Mouse (Mus musculus) forebrain, embryonic 13.5 days (tissue): ENCODE results near the gene Babam1. TPM values are rescaled to one million over a fixed set of nuclear protein-coding genes. Genes with fewer than 3 reads are reported as not detected.

Experiments
- ATAC-seq: fragments of 200-750 bp; cut with Nextera tagmentation; 2 replicates; pipeline ENCODE4 v1.8.0; 2017
- H3K27ac ChIP-seq: fragments of 300-500 bp; sonication (generic); 2 replicates; pipeline ENCODE4 v1.5.1; 2015; ENCODE audit warnings: inconsistent platforms, mild to moderate bottlenecking, moderate library complexity
- H3K27me3 ChIP-seq: fragments of 300-500 bp; sonication (generic); 2 replicates; pipeline ENCODE4 v1.6.1; 2015; ENCODE audit warnings: mild to moderate bottlenecking, inconsistent platforms
- H3K36me3 ChIP-seq: fragments of 300-500 bp; sonication (generic); 2 replicates; pipeline ENCODE4 v1.6.1; 2015; ENCODE audit warnings: mild to moderate bottlenecking, inconsistent platforms; ENCODE audit not compliant: poor library complexity, severe bottlenecking
- H3K4me1 ChIP-seq: fragments of 300-500 bp; sonication (generic); 2 replicates; pipeline ENCODE4 v1.6.1; 2015; ENCODE audit warnings: inconsistent platforms
- H3K4me2 ChIP-seq: fragments of 300-500 bp; sonication (generic); 2 replicates; pipeline ENCODE4 v1.6.1; 2015; ENCODE audit warnings: inconsistent platforms, mild to moderate bottlenecking, moderate library complexity
- H3K4me3 ChIP-seq: fragments of 300-500 bp; sonication (generic); 2 replicates; pipeline ENCODE4 v1.5.1; 2015; ENCODE audit warnings: mild to moderate bottlenecking, inconsistent platforms
- H3K9ac ChIP-seq: fragments of 300-500 bp; sonication (generic); 2 replicates; pipeline ENCODE4 v1.6.1; 2015; ENCODE audit warnings: mild to moderate bottlenecking, inconsistent platforms
- H3K9me3 ChIP-seq: fragments of 300-500 bp; sonication (generic); replicated peaks from 2 replicates; pipeline ENCODE4 v1.6.1; 2016; ENCODE audit warnings: inconsistent platforms
- WGBS: fragments of 180-500 bp; shearing (Covaris S2); methylation state at CpG from one replicate; pipeline ENCODE4 v1.1.7; 2015; 5-methylcytosine and 5-hydroxymethylcytosine counted together
- polyA plus RNA-seq: library from polyadenylated mRNA; unstranded; fragments of >200 nt; fragmentation: Nextera tagmentation; extraction: Ambion mirVana; gene quantifications from 2 replicates; pipeline ENCODE4 v1.2.1, GENCODE M21; 2015

Gene Babam1
- polyA plus RNA-seq, 1 experiment from 2014 or later = 99.2 TPM

- no peaks in the 10 kb centered on the region for H3K9me3 ChIP-seq
- no peak overlapping the region for H3K4me3 ChIP-seq
- peaks cover 28% of the 10 kb centered on the region for H3K4me1 ChIP-seq
- H3K9ac ChIP-seq = no peak overlapping the region
- WGBS = 92% methylated on average over 3 of the region's 3 CpGs
- H3K27me3 ChIP-seq = peaks cover 9% of the 10 kb centered on the region; the same call in 1 of the 2 replicates
- no peak overlapping the region for H3K27ac ChIP-seq
- peaks cover 38% of the 10 kb centered on the region for H3K36me3 ChIP-seq
- H3K4me2 ChIP-seq = no peak overlapping the region
- no peak for ATAC-seq
These were observed 23.7 kb upstream of the Babam1 start for GRCm38 (mm10) chr8:71373000-71373399.

- 85% methylated on average over 17 of the region's 17 CpGs for WGBS
- H3K9me3 ChIP-seq = no peaks in the 10 kb centered on the region
- 0 out of 2 replicates have a peak overlapping the region, but pooled peaks have one; percentile 49 for H3K27ac ChIP-seq
- no peak overlapping the region for H3K9ac ChIP-seq
- peaks cover 9% of the 10 kb centered on the region; the same call in 1 of the 2 replicates for H3K27me3 ChIP-seq
- peaks cover 39% of the 10 kb centered on the region for H3K4me1 ChIP-seq
- no peak overlapping the region for H3K4me2 ChIP-seq
- H3K36me3 ChIP-seq = peaks cover 28% of the 10 kb centered on the region
- no peak for ATAC-seq
- H3K4me3 ChIP-seq = no peak overlapping the region
These were observed 21.9 kb upstream of the Babam1 start for GRCm38 (mm10) chr8:71374616-71375206.

- Histone ChIP-seq H3K9me3 (no peaks in the 10 kb centered on the region), H3K9ac (peak overlapping the region; percentile 62), H3K27me3 (peaks cover 13% of the 10 kb centered on the region), H3K36me3 (peaks cover 26% of the 10 kb centered on the region), H3K4me3 (peak overlapping the region; percentile 37), H3K27ac (peak overlapping the region; percentile 49; the same call in 1 of the 2 replicates), H3K4me2 (peak overlapping the region; percentile 67), H3K4me1 (peaks cover 45% of the 10 kb centered on the region)
- ATAC-seq = peak; percentile 8; the same call in 1 of the 2 replicates
- 3% methylated on average over 65 of the region's 74 CpGs for WGBS
These were observed 20.9 kb upstream of the Babam1 start for GRCm38 (mm10) chr8:71375581-71376422.

DNA sequence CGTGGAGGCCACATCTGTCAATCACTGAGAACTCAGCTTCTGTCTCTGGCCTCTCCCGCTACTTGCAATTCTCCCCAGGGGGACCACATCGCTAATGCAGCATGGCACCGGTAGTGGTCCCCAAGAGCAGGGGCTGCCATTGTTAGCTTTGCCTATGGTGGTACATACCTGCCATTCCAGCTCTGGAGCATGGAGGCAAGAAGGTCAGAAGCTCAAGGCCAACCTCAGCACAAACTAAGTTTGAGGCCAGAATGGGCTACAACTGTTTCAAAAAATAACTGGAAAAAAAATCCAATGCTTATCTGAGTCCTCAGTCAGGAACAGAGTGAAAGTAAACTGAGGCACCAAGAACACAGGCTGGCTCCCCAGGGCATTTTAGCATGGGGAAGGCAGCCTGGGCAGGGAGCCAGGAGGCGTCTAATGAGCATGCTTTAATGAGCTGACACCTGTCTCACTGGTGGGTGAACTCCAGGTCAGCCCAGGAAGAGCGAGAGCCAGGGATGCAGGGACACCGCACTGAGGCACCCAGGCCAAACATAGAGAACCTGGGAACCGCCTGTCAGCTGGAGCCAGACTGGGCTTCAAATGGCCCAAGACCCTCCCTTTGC lies 20.1 kb upstream of the Babam1 start:
- peak overlapping the region; percentile 67 for H3K4me2 ChIP-seq
- peaks cover 20% of the 10 kb centered on the region for H3K27me3 ChIP-seq
- no peaks in the 10 kb centered on the region for H3K9me3 ChIP-seq
- no peak for ATAC-seq
- peaks cover 51% of the 10 kb centered on the region for H3K4me1 ChIP-seq
- H3K9ac ChIP-seq = peak overlapping the region; percentile 62
- peak overlapping the region; percentile 37 for H3K4me3 ChIP-seq
- WGBS = 31% methylated on average over 8 of the region's 8 CpGs
- peaks cover 26% of the 10 kb centered on the region for H3K36me3 ChIP-seq
- H3K27ac ChIP-seq = no peak overlapping the region

DNA sequence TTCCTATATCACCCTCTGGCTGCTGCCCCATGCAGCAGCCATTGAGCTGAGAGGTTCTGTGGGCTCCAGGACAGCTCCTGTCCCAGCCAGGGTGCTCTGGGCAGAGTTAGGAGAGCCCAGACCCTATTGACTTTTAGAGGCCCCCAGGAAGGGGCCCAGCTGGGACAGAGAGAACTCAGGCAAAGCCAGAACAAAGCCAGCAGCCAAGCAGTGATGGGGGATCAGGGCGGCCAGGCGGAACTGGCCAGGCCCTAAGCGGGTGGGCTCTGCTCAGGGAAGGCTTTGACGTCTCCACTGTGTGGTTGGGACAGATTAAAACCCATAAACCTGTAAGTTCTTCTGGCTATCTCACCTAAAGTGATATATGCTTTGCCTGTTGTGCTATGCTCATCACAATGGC lies 17.7 kb upstream of the Babam1 start:
- H3K4me1 ChIP-seq = peaks cover 61% of the 10 kb centered on the region
- peak overlapping the region; percentile 96 for H3K4me2 ChIP-seq
- H3K27ac ChIP-seq = no peak overlapping the region
- no peak for ATAC-seq
- peaks cover 20% of the 10 kb centered on the region for H3K27me3 ChIP-seq
- H3K9ac ChIP-seq = 0 out of 2 replicates have a peak overlapping the region, but pooled peaks have one; percentile 27
- H3K9me3 ChIP-seq = no peaks in the 10 kb centered on the region
- H3K4me3 ChIP-seq = peak overlapping the region; percentile 11; the same call in 1 of the 2 replicates
- WGBS = 27% methylated on average over 4 of the region's 4 CpGs
- H3K36me3 ChIP-seq = peaks cover 16% of the 10 kb centered on the region

- ATAC-seq = no peak
- H3K4me1 ChIP-seq = peaks cover 61% of the 10 kb centered on the region
- 37% methylated on average over 3 of the region's 3 CpGs for WGBS
- H3K27ac ChIP-seq = no peak overlapping the region
- H3K9ac ChIP-seq = peak overlapping the region; percentile 81; the same call in 1 of the 2 replicates
- H3K9me3 ChIP-seq = no peaks in the 10 kb centered on the region
- peaks cover 10% of the 10 kb centered on the region; the same call in 1 of the 2 replicates for H3K36me3 ChIP-seq
- peaks cover 20% of the 10 kb centered on the region for H3K27me3 ChIP-seq
- peak overlapping the region; percentile 96 for H3K4me2 ChIP-seq
- peak overlapping the region; percentile 68 for H3K4me3 ChIP-seq
These were observed 17.1 kb upstream of the Babam1 start for GRCm38 (mm10) chr8:71379512-71380075.

GRCm38 (mm10) chr8:71380178-71381171 lies 16.2 kb upstream of the Babam1 start:
- no peak overlapping the region for H3K27ac ChIP-seq
- no peaks in the 10 kb centered on the region for H3K9me3 ChIP-seq
- H3K27me3 ChIP-seq = peaks cover 20% of the 10 kb centered on the region
- H3K4me2 ChIP-seq = peak overlapping the region; percentile 96
- no peak for ATAC-seq
- H3K4me3 ChIP-seq = peak overlapping the region; percentile 68
- 1% methylated on average over 71 of the region's 72 CpGs for WGBS
- peaks cover 9% of the 10 kb centered on the region; the same call in 1 of the 2 replicates for H3K36me3 ChIP-seq
- H3K4me1 ChIP-seq = peaks cover 59% of the 10 kb centered on the region
- peak overlapping the region; percentile 81 for H3K9ac ChIP-seq

DNA sequence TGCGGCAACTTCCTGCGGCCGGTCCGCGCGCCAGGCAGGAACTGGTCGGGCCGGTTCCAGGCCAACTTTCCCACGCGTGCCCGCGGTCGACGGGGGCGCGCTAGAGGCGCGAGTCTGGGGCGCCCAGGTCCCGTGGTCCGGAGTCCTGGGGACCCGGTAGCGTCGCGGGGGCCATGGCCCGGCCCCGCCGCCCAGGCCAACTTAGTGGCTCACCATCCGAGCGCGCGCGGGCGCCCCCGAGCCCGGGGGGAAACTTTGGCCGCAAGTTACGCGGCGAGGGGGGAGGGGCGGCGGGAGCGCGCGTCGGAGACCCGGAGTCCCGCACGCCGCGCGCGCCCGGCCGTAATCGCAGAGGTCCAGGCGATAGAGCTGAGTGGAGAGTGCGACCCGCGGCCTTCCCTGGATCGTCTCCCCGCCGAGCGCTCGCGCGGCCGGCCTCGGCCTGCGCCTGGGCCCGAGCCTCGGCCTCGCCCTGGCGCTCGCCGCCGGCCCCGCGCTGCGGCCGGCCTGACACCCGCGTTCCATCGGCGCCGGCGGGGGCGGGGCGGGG lies 15.2 kb upstream of the Babam1 start, which contains the start of gene Nr2f6:
TSS of gene Nr2f6 (minus strand) at position 540 of the 550 bp plus-strand sequence.
- ATAC-seq = peak; percentile 6; the same call in 1 of the 2 replicates
- Histone ChIP-seq H3K27me3 (peaks cover 20% of the 10 kb centered on the region), H3K4me2 (peak within 1 kb of the TSS; percentile 96), H3K27ac (peak within 1 kb of the TSS; percentile 81), H3K4me3 (peak within 1 kb of the TSS; percentile 68), H3K9ac (peak within 1 kb of the TSS; percentile 81), H3K36me3 (peaks cover 9% of the 10 kb centered on the region; the same call in 1 of the 2 replicates), H3K9me3 (no peaks in the 10 kb centered on the region), H3K4me1 (peaks cover 49% of the 10 kb centered on the region)
- WGBS = under 1% methylated on average over 60 of the region's 89 CpGs

DNA sequence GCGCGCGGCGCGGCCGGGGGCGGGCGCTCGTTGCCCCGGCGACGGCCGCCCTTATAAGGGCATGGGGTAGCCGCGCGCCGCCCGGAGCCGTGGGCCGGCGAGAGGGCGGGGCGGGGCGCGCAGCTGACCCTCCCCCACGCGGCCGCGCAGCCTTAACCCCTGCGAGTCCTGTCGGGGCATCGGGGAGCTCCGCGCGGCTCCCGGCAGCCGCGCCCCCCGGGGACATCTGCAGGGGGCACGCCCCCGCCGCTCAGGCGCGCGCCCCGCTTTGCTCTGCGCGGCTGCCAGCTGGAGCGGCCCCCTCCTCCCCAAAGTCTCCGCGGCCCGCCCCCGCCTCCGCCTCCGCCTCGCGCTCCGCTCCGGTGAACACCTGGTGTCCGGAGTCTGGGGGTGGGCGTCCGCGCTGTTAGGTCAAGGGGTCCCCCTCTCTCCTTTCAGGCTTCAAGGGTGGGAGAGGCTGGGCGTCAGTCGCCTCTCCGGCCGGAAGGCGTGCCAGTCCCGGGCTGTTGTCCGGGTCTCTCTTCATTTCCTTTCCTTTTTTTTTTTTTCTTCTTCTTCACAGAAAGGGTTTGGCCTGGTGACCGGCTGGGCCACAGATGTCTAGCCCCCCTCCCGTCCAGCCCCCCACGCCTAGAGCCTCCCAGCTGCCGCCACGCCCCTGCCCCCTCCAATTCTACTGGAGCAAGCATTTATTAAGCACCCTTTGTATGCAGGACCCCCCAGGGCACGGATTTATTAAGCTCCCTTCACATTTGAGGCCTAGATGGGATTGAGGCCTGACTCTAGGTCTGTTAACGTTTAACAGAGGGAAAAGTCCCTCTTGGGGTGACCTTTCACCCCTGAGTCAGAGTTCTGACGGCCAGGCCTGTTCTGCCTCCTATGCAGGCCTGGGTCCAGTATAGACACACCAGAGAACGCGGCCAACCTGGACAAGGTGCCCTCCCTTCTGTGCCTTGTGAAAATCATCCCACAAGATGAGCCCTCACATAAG lies 14.4 kb upstream of the Babam1 start:
- no peaks in the 10 kb centered on the region for H3K9me3 ChIP-seq
- peaks cover 9% of the 10 kb centered on the region; the same call in 1 of the 2 replicates for H3K36me3 ChIP-seq
- H3K27ac ChIP-seq = peak overlapping the region; percentile 81
- peak overlapping the region; percentile 68 for H3K4me3 ChIP-seq
- 3% methylated on average over 35 of the region's 80 CpGs for WGBS
- H3K4me2 ChIP-seq = peak overlapping the region; percentile 96
- peaks cover 43% of the 10 kb centered on the region for H3K4me1 ChIP-seq
- H3K27me3 ChIP-seq = peaks cover 13% of the 10 kb centered on the region
- peak; percentile 70 for ATAC-seq
- peak overlapping the region; percentile 81 for H3K9ac ChIP-seq
